Mouse (Mus musculus): ENCODE data around the gene Itih1.

DNA sequence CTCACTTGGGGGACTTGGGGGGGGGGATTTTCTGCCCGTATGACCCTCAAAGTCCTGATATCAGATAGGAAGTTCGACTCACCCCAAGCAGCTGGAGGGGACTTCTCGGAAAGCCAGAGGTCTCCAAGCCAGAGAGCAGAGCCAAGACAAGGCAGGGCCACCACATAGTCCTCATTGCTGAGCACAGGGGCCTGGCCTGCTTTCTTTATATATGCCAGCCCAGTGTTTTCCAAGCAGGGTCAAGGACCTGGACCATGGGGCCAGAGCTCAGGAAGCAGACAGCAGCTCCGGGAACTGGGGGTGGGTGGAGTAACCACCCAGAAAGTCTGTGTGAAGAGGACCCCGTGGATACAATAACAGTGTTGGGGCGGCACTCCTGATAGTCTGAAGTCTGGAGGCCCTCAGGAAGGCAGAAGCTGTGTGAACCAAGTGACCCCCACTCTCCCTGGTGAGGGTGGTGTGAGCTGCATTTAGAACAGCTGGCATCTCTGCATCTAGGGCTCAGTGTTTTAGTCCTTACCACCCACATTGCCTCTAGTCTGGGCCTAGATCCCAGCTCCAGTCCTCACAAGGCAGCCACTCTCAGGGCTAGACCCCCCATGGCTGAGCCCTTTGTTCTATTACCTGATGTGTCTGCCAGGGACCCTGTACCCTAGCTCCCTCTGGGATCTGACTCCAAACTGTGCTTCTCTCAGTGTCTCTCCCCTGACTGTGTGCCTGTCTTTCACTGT, 19.5 kb downstream of the Itih1 start, which contains the start of gene Itih3:
- peak; percentile 81 for TF ChIP-seq EP300 (IDR thresholded peaks at IDR 0.05; ENCODE audit: low read depth)
- no peak for TF ChIP-seq CTCF (IDR thresholded peaks at IDR 0.05; ENCODE audit: low read depth)

All from liver, postnatal 0 days (tissue).